Mouse (Mus musculus): Measurements from ENCODE around the gene Plppr2. TPM values are rescaled to one million over a fixed set of nuclear protein-coding genes. Genes with fewer than 3 reads are reported as not detected.

Gene Plppr2
- total and polyA plus RNA-seq, 3 experiments, result not detected

- Histone ChIP-seq H3K79me2 (replicated peaks; ENCODE audit: control insufficient read depth, extremely low read depth, insufficient read depth, poor library complexity, severe bottlenecking) (0 out of 2 replicates have a peak, but pooled peaks cover 3% of the 10 kb centered on the region), H3K27ac (ENCODE audit: insufficient read depth, low read depth) (peak overlapping the region; percentile 63), H3K4me3 (replicated peaks in 1 of 3; ENCODE audit: low read depth in 2 of 3, low read length in 2 of 3, poor library complexity in 1 of 3) (peak overlapping the region; percentile 59 to 79 (median 77)), H3K4me1 (ENCODE audit: control insufficient read depth in 1 of 2, insufficient read depth in 2 of 2) (peaks cover 2 to 10% of the 10 kb centered on the region in 2 experiments; a peak in 3 of 4 replicates), H3K9me3 (replicated peaks; ENCODE audit: low read length) (peaks cover 3% of the 10 kb centered on the region), H3K27me3 (replicated peaks) (peaks cover 2% of the 10 kb centered on the region), H3K36me3 (replicated peaks in 1 of 2; ENCODE audit: control insufficient read depth in 1 of 2, insufficient read depth in 1 of 2, low read length in 1 of 2) (peaks cover 3% of the 10 kb centered on the region in 2 experiments), H3K9ac (ENCODE audit: insufficient read depth, low read depth) (peak overlapping the region; percentile 64; the same call in 1 of the 2 replicates), H3K4me2 (ENCODE audit: insufficient read depth, low read depth, poor library complexity, severe bottlenecking) (peak overlapping the region; percentile 80)
- DNase-seq (ENCODE audit: extremely low read depth), result no peak
- TF ChIP-seq MAX (IDR thresholded peaks at IDR 0.05; ENCODE audit: low read length), result peak; percentile 92
- peak; percentile 97 for TF ChIP-seq MYC (IDR thresholded peaks at IDR 0.05; ENCODE audit: low read depth, low read length)
- TF ChIP-seq EP300 (IDR thresholded peaks at IDR 0.05; ENCODE audit: low read length), result no peak
- TF ChIP-seq MEF2A (IDR thresholded peaks at IDR 0.05; ENCODE audit: borderline replicate concordance, low read depth, low read length), result no peak
- no peak for TF ChIP-seq CHD2 (IDR thresholded peaks at IDR 0.05; ENCODE audit: low read length)
- 0 out of 2 replicates have a peak, but pooled peaks have one; percentile 26 for TF ChIP-seq JUND (conservative IDR thresholded peaks at IDR 0.05; ENCODE audit: low read depth, low read length)
- no peak for TF ChIP-seq ZKSCAN1 (IDR thresholded peaks at IDR 0.05; ENCODE audit: borderline replicate concordance, low read depth, low read length)
- no peak for TF ChIP-seq ZC3H11A (IDR thresholded peaks at IDR 0.05; ENCODE audit: low read depth, low read length)
- TF ChIP-seq SIN3A (IDR thresholded peaks at IDR 0.05; ENCODE audit: low read length), result no peak
- no peak for TF ChIP-seq UBTF (IDR thresholded peaks at IDR 0.05; ENCODE audit: low read depth, low read length)
- TF ChIP-seq USF2 (conservative IDR thresholded peaks at IDR 0.05; ENCODE audit: low read depth, low read length), result no peak
- TF ChIP-seq TCF12 (IDR thresholded peaks at IDR 0.05; ENCODE audit: low read depth, low read length), result no peak
- no peak for TF ChIP-seq HCFC1 (IDR thresholded peaks at IDR 0.05; ENCODE audit: low read depth, low read length)
- peak; percentile 16 for TF ChIP-seq RAD21 (IDR thresholded peaks at IDR 0.05; ENCODE audit: low read depth, low read length)
- no peak for TF ChIP-seq ETS1 (conservative IDR thresholded peaks at IDR 0.05; ENCODE audit: low read depth, low read length)
- no peak for TF ChIP-seq RCOR1 (conservative IDR thresholded peaks at IDR 0.05; ENCODE audit: low read depth, low read length)
- peak; percentile 81; the same call in 1 of the 2 replicates for TF ChIP-seq ZNF384 (IDR thresholded peaks at IDR 0.05; ENCODE audit: low read depth, low read length)
- TF ChIP-seq PAX5 (IDR thresholded peaks at IDR 0.05; ENCODE audit: low read length), result no peak
- TF ChIP-seq ELF1 (IDR thresholded peaks at IDR 0.05; ENCODE audit: low read depth, low read length), result no peak
- peak; percentile 90 for TF ChIP-seq MXI1 (IDR thresholded peaks at IDR 0.05; ENCODE audit: low read depth, low read length)
- TF ChIP-seq POLR2AphosphoS2 (IDR thresholded peaks at IDR 0.05; ENCODE audit: low read depth, low read length), result no peak
- no peak for TF ChIP-seq MAFK (IDR thresholded peaks at IDR 0.05; ENCODE audit: insufficient replicate concordance, low read length)
- no peak for TF ChIP-seq IRF4 (IDR thresholded peaks at IDR 0.05; ENCODE audit: low read depth, low read length)
- peak; percentile 44 for TF ChIP-seq SMC3 (IDR thresholded peaks at IDR 0.05; ENCODE audit: low read depth, low read length)
- peak; percentile 78; the same call in 1 of the 2 replicates for TF ChIP-seq POLR2A (IDR thresholded peaks at IDR 0.05; ENCODE audit: low read depth, low read length)
- no peak; the same call in 1 of the 2 replicates for TF ChIP-seq TBP (conservative IDR thresholded peaks at IDR 0.05; ENCODE audit: low read depth, low read length)
- no peak for TF ChIP-seq E2F4 (IDR thresholded peaks at IDR 0.05; ENCODE audit: insufficient replicate concordance, low read depth, low read length)
- TF ChIP-seq USF1 (IDR thresholded peaks at IDR 0.05; ENCODE audit: low read depth, low read length), result peak; percentile 38
- TF ChIP-seq CTCF (conservative IDR thresholded peaks at IDR 0.05 in 1 of 2, IDR thresholded peaks at IDR 0.05 in 1 of 2; ENCODE audit: low read depth in 2 of 2, low read length in 2 of 2), result peak in 1 of 2 experiments; percentile 55; a peak in 2 of 4 replicates
- peak; percentile 51 for TF ChIP-seq BHLHE40 (IDR thresholded peaks at IDR 0.05; ENCODE audit: low read depth, low read length)
- no peak for TF ChIP-seq ZMIZ1 (IDR thresholded peaks at IDR 0.05; ENCODE audit: low read depth, low read length)
- TF ChIP-seq MAZ (IDR thresholded peaks at IDR 0.05; ENCODE audit: low read depth, low read length), result no peak
- no peak for TF ChIP-seq JUN (IDR thresholded peaks at IDR 0.05; ENCODE audit: insufficient read depth, low read depth, low read length)
- peak; percentile 70; the same call in 1 of the 2 replicates for TF ChIP-seq NELFE (IDR thresholded peaks at IDR 0.05; ENCODE audit: low read depth, low read length)
- TF ChIP-seq NRF1 (IDR thresholded peaks at IDR 0.05; ENCODE audit: low read depth, low read length), result no peak
- TF ChIP-seq CHD1 (IDR thresholded peaks at IDR 0.05; ENCODE audit: low read depth, low read length), result no peak
- no peak for TF ChIP-seq GABPA (IDR thresholded peaks at IDR 0.05; ENCODE audit: insufficient replicate concordance, low read depth, low read length)
- TF ChIP-seq KAT2A (IDR thresholded peaks at IDR 0.05; ENCODE audit: insufficient replicate concordance, low read length), result no peak
- dilution Hi-C loops (cut with MboI; ENCODE audit: extremely low pct_ligation_motif_present, extremely low pct_unique_long_range_greater_than_20kb, low sequenced_read_pairs) (no loop called here), in situ Hi-C loops (cut with MboI; ENCODE audit: low pct_ligation_motif_present, low pct_unique_long_range_greater_than_20kb, low sequenced_read_pairs) (no loop called here)
Measured at GRCm38 (mm10) chr9:21955225-21955569, 18.4 kb downstream of the Plppr2 start.

Data from CH12.LX (cell line).